Mouse (Mus musculus) intestine, embryonic 14.5 days (tissue): ENCODE results near the gene Ric1. TPM values are rescaled to one million over a fixed set of nuclear protein-coding genes. Genes with fewer than 3 reads are reported as not detected.
A peak's percentile ranks its signal among the peaks of the same experiment; 100 is the strongest.
"Not testable (repeated sequence)": the region's sequence is repeated elsewhere in the genome, so short reads cannot be mapped to it uniquely, and the experiment has no call there.

ENCODE experiments used
- ATAC-seq: fragments of 200-750 bp; cut with Nextera tagmentation; replicated peaks from 2 replicates; pipeline ENCODE4 v1.8.0; 2017; ENCODE audit warnings: low read depth, moderate number of reproducible peaks, moderate TSS enrichment, moderate library complexity; ENCODE audit not compliant: low FRiP score, low TSS enrichment
- DNase-seq: peaks from one replicate; pipeline ENCODE4 v3.0.0-alpha.2; 2018; ENCODE audit warnings: low spot score
- H3K27ac ChIP-seq: fragments of 300-500 bp; sonication (generic); 2 replicates; pipeline ENCODE4 v1.5.1; 2014; ENCODE audit warnings: low read depth, mild to moderate bottlenecking, control low read depth
- H3K27me3 ChIP-seq: fragments of 300-500 bp; sonication (generic); replicated peaks from 2 replicates; pipeline ENCODE4 v1.6.1; 2014; ENCODE audit warnings: low read length, control low read depth; ENCODE audit not compliant: control insufficient read depth, insufficient read depth
- H3K36me3 ChIP-seq: fragments of 300-500 bp; sonication (generic); 2 replicates; pipeline ENCODE4 v1.6.1; 2014; ENCODE audit warnings: low read length, control low read depth; ENCODE audit not compliant: control insufficient read depth, insufficient read depth
- H3K4me1 ChIP-seq: fragments of 300-500 bp; sonication (generic); replicated peaks from 2 replicates; pipeline ENCODE4 v1.6.1; 2014; ENCODE audit warnings: low read length, control low read depth, mixed read lengths; ENCODE audit not compliant: control insufficient read depth, insufficient read depth
- H3K4me2 ChIP-seq: fragments of 300-500 bp; sonication (generic); 2 replicates; pipeline ENCODE4 v1.6.1; 2014; ENCODE audit warnings: low read length
- H3K4me3 ChIP-seq: fragments of 300-500 bp; sonication (generic); 2 replicates; pipeline ENCODE4 v1.5.1; 2014; ENCODE audit warnings: low read depth, low read length, control low read depth, mixed read lengths
- H3K9ac ChIP-seq: fragments of 300-500 bp; sonication (generic); 2 replicates; pipeline ENCODE4 v1.6.1; 2014; ENCODE audit warnings: mild to moderate bottlenecking, low read length
- H3K9me3 ChIP-seq: fragments of 300-500 bp; sonication (generic); 2 replicates; pipeline ENCODE4 v1.6.1; 2016; ENCODE audit warnings: low read length, control low read depth; ENCODE audit not compliant: control insufficient read depth
- WGBS: fragments of 180-500 bp; shearing (Covaris S2); extraction: QIAGEN DNeasy Blood & Tissue Kit; methylation state at CpG from one replicate; pipeline ENCODE4 v1.1.7; 2014; 5-methylcytosine and 5-hydroxymethylcytosine counted together
- polyA plus RNA-seq: library from polyadenylated mRNA; unstranded; fragments of >200 nt; fragmentation: Nextera tagmentation; extraction: Ambion mirVana; gene quantifications from 2 replicates; pipeline ENCODE4 v1.2.1, GENCODE M21; 2014

Gene Ric1
- polyA plus RNA-seq, 1 experiment from 2014 or later = 15.8 TPM

DNA sequence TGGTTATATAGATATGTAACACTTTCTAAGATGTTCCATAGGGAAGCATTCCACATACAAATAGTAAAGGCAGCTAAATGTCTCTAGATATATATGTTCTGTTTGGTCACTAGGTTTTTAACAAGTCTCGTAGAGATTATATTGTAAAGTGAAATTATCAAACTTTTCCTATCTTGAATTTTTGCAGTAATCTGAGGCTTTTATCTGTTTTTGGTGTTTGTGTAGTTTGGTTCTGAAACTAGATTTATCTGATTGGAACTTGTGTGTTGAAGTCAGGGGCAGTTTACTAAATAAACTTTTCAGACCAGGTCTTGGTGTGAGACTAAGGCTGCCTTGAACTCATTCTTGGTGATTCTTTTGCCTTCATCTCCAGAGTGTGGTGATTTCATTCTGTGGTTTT, 29.0 kb downstream of the Ric1 start:
- WGBS = 95% methylated on average over 1 of the region's 1 CpGs
- H3K27me3 ChIP-seq = no peaks in the 10 kb centered on the region
- H3K9me3 ChIP-seq = no peaks in the 10 kb centered on the region
- H3K4me2 ChIP-seq = no peak overlapping the region
- ATAC-seq (no peak), DNase-seq (no peak)
- no peaks in the 10 kb centered on the region for H3K4me1 ChIP-seq
- H3K36me3 ChIP-seq = no peaks in the 10 kb centered on the region
- H3K27ac ChIP-seq = no peak overlapping the region
- no peak overlapping the region for H3K4me3 ChIP-seq
- no peak overlapping the region for H3K9ac ChIP-seq

DNA sequence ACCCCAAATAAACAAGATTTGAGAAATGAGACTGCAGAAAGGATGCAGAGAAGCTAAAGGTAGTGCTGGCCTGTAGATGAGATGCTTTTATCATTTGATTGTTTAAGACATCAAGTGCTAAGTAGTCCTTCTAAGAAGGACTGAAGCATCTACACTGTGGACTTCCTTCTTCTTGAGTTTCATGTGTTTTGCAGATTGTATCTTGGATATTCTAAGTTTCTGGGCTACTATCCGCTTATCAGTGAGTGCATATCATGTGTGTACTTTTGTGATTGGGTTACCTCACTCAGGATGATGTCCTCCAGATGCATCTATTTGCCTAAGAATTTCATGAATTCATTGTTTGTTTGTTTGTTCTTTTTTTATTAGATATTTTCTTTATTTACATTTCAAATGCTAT, 29.9 kb downstream of the Ric1 start:
- not testable (repeated sequence) for DNase-seq, H3K4me2 ChIP-seq, H3K9me3 ChIP-seq, H3K36me3 ChIP-seq, ATAC-seq, H3K27ac ChIP-seq, H3K27me3 ChIP-seq, H3K4me1 ChIP-seq, H3K4me3 ChIP-seq, H3K9ac ChIP-seq
- 85% methylated on average over 1 of the region's 1 CpGs for WGBS

DNA sequence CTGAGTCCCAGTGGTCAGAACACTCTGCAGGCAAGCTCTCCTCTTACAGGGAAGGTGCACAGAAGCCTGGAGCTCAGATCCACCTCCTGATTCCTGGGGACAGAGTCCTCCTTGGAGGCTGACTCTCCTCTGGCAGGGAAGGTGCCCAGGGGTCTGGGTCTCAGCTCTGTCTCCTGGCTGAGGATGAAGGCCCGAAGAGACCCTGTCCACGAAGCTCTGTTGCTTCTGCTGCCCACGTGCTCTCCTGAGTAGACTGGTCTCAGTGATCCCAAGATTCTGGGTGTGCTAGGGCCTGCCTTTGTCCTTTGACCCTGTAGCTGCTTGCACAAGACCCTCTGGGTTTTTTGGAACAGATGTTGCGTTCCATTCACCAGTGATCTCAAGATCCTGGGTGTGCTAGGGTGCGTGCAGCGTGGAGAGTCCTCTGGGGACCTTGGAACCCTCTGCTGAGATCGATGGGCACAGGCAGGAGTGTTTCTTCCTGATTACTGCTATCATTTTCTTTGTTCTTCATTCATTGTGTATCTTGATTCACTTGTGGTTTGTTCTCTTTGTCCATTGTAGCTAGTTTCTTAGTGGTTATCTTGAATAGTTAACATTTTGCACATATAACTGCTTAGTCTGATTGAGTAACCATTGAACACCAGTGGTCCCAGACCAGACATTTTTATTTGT, 35.2 kb downstream of the Ric1 start:
- not testable (repeated sequence) for H3K4me3 ChIP-seq, H3K9ac ChIP-seq, H3K4me2 ChIP-seq, DNase-seq, ATAC-seq, H3K27ac ChIP-seq, H3K9me3 ChIP-seq, H3K36me3 ChIP-seq, H3K27me3 ChIP-seq, H3K4me1 ChIP-seq
- 90% methylated on average over 7 of the region's 7 CpGs for WGBS

DNA sequence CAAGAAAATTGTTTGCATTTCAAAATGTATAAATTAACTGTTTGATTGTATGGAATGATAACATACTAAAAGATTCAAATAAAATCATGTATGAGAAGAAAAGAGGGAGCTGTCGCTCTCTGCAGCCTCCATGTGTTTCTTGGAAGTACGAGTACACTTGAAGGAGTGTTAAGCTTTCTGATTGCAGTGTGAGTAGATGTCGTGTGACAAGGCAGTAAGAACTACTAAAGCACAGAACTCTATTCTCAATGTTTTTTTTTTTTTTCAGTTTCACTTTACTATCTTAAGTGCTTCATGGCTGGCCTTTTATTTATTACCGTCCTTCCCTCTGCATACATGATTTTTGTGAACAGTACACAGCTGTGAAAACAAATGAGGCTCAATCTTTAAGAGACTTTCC, 40.1 kb downstream of the Ric1 start:
- no peaks in the 10 kb centered on the region for H3K27me3 ChIP-seq
- ATAC-seq (no peak), DNase-seq (no peak)
- H3K9ac ChIP-seq = no peak overlapping the region
- H3K9me3 ChIP-seq = no peaks in the 10 kb centered on the region
- no peak overlapping the region for H3K4me2 ChIP-seq
- 78% methylated on average over 4 of the region's 4 CpGs for WGBS
- no peak overlapping the region for H3K27ac ChIP-seq
- H3K4me1 ChIP-seq = no peaks in the 10 kb centered on the region
- peaks cover 1% of the 10 kb centered on the region for H3K36me3 ChIP-seq
- no peak overlapping the region for H3K4me3 ChIP-seq

DNA sequence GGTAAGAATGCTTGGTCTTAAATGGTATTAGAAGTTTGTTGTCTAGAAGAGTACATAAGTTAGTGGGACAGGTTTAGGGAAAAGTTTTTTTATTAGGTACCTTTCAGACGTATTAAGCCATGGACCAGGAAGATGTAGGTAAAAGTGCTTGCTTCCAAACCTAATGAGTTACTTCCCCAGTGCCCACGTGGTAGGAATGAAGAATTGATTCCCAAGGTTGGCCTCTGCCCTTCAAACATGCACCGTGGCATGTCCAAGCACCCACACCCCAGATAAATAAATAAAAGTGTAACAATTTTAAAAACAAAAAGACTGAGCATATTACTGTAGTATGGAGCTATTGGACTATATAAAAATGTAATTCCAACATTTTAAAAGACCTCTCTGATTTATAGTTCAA, 40.5 kb downstream of the Ric1 start:
- 57% methylated on average over 3 of the region's 3 CpGs for WGBS

DNA sequence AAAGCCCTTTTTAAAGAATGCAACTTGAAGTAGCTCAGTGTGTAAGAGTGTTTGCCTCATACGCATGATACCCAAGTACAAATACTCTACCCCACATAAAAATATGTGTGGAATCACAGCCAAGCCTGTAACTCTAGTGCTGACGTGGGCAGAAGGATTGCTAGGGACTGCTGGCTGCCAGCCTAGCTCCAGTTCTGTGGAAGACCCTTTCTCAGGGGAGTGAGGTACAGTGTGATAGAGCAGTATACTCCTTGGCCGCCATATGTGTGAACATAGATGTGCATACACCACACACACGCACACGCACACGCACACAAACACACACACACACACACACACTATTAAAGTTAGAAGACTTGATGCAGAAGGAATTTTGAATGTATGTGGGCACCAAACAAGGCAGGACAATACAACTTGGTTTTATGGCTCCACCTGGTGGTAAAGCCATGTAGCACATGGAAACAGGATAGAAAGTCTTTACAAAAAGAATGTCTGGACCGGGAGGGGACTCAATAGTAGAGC, 41.2 kb downstream of the Ric1 start:
- peak; percentile 65 for DNase-seq
- Histone ChIP-seq H3K9ac (no peak overlapping the region), H3K9me3 (no peaks in the 10 kb centered on the region), H3K4me1 (no peaks in the 10 kb centered on the region), H3K4me3 (no peak overlapping the region), H3K4me2 (no peak overlapping the region), H3K36me3 (peaks cover 4% of the 10 kb centered on the region), H3K27me3 (no peaks in the 10 kb centered on the region), H3K27ac (no peak overlapping the region)
- no peak for ATAC-seq
- WGBS = 70% methylated on average over 7 of the region's 7 CpGs

More for the DNA sequence above, 40.5 kb downstream of the Ric1 start:
- Histone ChIP-seq H3K9me3 (no peaks in the 10 kb centered on the region), H3K4me2 (no peak overlapping the region), H3K36me3 (peaks cover 4% of the 10 kb centered on the region), H3K27ac (no peak overlapping the region), H3K4me3 (no peak overlapping the region), H3K9ac (no peak overlapping the region), H3K27me3 (no peaks in the 10 kb centered on the region), H3K4me1 (no peaks in the 10 kb centered on the region)
- ATAC-seq (no peak), DNase-seq (no peak)

DNA sequence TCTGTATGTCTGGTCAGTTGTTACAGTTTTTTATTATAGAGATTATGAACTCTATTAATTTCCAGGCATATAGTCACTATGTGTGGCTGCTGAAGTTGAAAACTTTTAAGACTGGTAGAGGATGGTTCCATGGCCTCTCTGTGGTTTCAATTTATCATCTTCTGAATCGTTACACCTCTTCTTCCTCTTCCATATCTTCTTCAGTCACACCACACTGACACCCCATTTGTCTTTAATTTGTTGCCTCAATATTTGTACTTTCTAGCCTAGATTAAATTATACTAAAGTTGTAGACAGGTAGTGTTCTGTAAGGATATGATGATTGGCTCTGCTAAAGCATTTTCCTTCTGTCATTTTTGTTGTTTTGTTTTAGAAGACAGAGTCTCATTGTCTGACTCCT, 44.4 kb downstream of the Ric1 start:
- no peak overlapping the region for H3K27ac ChIP-seq
- no peaks in the 10 kb centered on the region for H3K27me3 ChIP-seq
- H3K4me1 ChIP-seq = no peaks in the 10 kb centered on the region
- H3K36me3 ChIP-seq = peaks cover 18% of the 10 kb centered on the region
- 76% methylated on average over 1 of the region's 1 CpGs for WGBS
- H3K9me3 ChIP-seq = no peaks in the 10 kb centered on the region
- H3K4me2 ChIP-seq = no peak overlapping the region
- ATAC-seq (no peak), DNase-seq (no peak)
- no peak overlapping the region for H3K4me3 ChIP-seq
- no peak overlapping the region for H3K9ac ChIP-seq

DNA sequence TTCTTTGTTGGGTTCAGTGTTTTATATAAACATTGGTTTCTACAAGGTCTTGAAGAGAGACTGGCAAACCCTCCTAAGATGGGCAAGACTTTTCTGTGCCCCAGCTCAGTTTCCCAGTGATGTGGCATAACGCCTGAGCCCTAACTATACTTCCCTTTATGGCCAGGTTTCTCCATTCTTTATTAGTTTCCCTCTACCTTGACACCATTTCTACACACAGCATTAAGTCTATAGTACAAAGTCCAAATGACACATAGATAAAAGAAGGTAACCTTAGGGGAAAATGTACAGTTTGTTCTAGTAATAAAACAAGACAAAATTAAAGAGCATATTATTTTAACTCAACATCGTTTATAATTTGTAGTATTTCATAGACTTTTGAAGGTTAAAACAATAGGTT, 60.4 kb downstream of the Ric1 start:
- no peaks in the 10 kb centered on the region for H3K27me3 ChIP-seq
- ATAC-seq (no peak), DNase-seq (no peak)
- no peak overlapping the region for H3K4me3 ChIP-seq
- no peak overlapping the region for H3K27ac ChIP-seq
- no peak overlapping the region for H3K9ac ChIP-seq
- WGBS = 86% methylated on average over 2 of the region's 2 CpGs
- no peaks in the 10 kb centered on the region for H3K9me3 ChIP-seq
- no peaks in the 10 kb centered on the region for H3K4me1 ChIP-seq
- peaks cover 65% of the 10 kb centered on the region for H3K36me3 ChIP-seq
- no peak overlapping the region for H3K4me2 ChIP-seq

DNA sequence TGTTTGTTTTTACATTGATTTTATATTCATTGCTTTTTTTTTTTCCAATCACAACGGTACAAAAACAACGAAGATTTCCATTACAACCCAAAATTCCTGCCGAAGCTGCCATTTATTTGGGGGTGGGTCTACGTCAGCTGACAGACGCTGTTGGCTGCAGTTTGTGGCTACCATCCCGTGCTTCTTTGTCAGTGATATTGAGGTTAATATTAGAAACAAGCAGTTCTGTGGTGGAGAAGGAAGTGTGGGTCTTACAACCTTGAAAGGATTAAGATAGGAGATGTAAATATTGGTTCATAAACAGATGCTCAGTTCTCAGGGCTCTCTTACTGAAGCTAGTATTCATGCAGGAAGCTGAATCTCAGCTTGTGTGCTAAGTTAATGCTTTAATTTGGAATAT, 61.7 kb downstream of the Ric1 start:
- 81% methylated on average over 6 of the region's 6 CpGs for WGBS
- no peak for ATAC-seq
- peaks cover 65% of the 10 kb centered on the region for H3K36me3 ChIP-seq

More for the DNA sequence above, 61.7 kb downstream of the Ric1 start:
- Histone ChIP-seq H3K9me3 (no peaks in the 10 kb centered on the region), H3K4me3 (no peak overlapping the region), H3K27ac (no peak overlapping the region), H3K27me3 (no peaks in the 10 kb centered on the region), H3K4me2 (no peak overlapping the region), H3K4me1 (no peaks in the 10 kb centered on the region), H3K9ac (no peak overlapping the region)
- no peak for DNase-seq
